Mouse (Mus musculus): Measurements from ENCODE around the gene Folr2.
A peak's percentile ranks its signal among the peaks of the same experiment; 100 is the strongest.

Folr2 gene

DNA sequence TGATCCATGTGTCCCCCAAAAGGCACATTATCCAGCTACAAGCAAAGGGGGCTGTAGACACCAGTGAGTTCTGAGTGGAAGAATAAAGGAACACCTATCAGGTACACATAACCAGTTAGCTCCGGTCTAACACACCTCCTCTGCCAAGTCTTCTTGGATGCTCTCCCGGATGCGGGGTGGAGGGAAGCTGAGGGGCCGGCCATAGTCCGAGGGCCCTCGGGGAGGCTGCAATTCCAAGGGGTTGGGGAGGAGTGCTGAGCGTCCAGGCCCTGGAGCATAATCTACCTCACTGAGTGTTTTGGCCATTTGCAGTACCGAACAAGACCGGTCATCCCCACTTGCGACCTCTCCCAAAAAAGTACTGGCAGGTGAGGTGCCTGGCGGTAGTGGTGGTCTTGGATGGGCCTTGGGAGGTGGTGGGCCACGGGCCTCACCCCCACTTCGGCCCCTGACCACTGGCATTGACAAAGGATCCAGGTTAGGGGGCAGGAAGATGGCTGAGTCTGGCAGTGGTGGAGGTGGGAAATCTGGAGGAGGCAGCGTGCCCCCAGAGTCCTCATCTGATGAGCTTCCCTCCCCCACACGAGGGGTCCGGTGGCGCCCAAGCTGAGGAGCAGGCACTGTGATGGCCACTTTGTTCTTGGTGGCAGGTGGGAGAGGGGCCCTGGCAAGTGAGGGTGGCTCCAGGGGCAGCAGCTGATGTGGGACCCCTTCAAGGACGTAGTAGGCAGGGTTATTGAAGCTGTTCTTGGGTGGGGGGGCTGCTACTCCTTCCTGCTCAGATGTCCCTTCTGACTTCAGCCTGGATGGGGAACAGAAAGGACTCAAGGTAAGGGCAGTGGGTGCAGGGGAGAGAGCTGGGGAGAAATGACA is 33.0 kb downstream of the Folr2 start:
- DNase-seq (ENCODE audit: low read depth, low spot score): no peak

GRCm38 (mm10) chr7:101822836-101823757 is 33.9 kb downstream of the Folr2 start:
- DNase-seq (ENCODE audit: low read depth, low spot score): peak; percentile 73

DNA sequence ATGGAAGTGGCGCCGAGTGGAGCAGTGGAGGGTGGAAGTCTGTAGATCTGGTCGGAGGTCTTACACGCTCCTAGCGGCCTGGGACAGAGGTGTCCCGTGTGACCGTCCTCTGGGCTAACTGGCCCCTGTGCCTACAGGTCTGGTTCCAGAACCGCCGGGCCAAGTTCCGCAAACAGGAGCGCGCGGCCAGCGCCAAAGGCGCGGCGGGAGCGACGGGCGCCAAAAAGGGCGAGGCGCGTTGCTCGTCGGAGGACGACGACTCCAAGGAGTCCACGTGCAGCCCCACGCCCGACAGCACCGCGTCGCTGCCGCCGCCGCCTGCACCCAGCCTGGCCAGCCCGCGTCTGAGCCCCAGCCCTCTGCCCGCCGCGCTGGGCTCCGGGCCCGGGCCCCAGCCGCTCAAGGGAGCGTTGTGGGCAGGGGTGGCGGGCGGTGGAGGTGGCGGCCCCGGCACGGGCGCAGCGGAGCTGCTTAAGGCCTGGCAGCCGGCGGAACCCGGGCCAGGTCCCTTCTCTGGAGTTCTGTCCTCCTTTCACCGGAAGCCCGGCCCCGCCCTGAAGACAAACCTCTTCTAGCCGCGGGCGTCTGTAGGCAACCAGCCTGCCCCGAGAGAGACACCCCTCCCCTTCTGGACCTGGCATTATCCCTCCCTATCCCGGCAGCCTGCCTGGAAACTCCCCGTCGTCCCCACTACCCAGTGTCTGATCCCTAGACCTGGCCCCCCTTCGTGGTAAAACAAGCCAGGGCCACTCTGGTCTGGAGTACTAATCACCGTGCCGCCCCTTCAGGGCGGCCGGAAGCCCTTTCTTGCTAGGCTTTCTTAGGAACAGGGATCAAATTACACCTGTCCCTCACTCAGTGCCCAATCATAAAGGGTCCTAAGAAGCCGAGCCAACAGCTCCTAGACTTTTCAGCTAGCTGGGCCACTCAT is 35.2 kb downstream of the Folr2 start:
- peak; percentile 84 for DNase-seq (ENCODE audit: low read depth, low spot score)

- DNase-seq (ENCODE audit: low read depth, low spot score): peak; percentile 63
Measured at GRCm38 (mm10) chr7:101820295-101821030, 36.5 kb downstream of the Folr2 start.

GRCm38 (mm10) chr7:101817861-101818401 is 39.1 kb downstream of the Folr2 start, which contains the start of gene Phox2a:
Phox2a (plus strand) TSS chr7:101818313.
- DNase-seq (ENCODE audit: low read depth, low spot score): peak; percentile 60

All from ZHBTc4 (cell line).